Mouse (Mus musculus) C2C12 (cell line): Measurements from ENCODE around the gene Nid1.
"Not testable (repeated sequence)": the region's sequence is repeated elsewhere in the genome, so short reads cannot be mapped to it uniquely, and the experiment has no call there.

Experiments used
- CEBPB ChIP-seq: IDR thresholded peaks from one replicate; pipeline ENCODE4 v1.6.1; 2011; ENCODE audit warnings: low read depth, mild to moderate bottlenecking, control low read depth, moderate library complexity
- CTCF ChIP-seq: IDR thresholded peaks from one replicate; pipeline ENCODE4 v1.5.1; 2011; ENCODE audit not compliant: control insufficient read depth, insufficient read depth, insufficient read length
- MAX ChIP-seq: IDR thresholded peaks from one replicate; pipeline ENCODE4 v1.6.1; 2011; ENCODE audit warnings: mild to moderate bottlenecking, control low read depth
- USF1 ChIP-seq: IDR thresholded peaks from one replicate; pipeline ENCODE4 v1.6.1; 2011; ENCODE audit warnings: low read depth, mild to moderate bottlenecking, control low read depth, moderate library complexity

DNA sequence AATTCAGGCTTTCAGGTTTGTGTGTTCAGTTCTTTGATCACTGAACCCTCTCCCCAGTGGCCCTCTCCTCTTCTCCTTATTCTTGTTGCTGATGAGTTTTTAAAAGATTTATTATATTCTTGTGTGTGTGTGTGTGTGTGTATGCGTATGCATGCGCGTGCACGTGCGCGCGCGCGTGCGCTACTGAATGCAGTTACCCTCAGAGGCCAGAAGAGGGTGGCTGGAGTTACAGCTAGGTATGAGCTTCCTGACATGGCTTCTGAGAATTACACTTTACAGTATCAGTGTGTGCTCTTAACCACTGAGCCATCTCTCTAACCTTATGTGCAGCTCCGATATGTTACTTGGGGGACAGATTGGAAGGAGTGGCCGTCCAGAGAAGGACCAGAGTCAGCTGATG, 12.6 kb downstream of the Nid1 start:
- not testable (repeated sequence) for TF ChIP-seq CTCF, USF1, MAX, CEBPB
